Mouse (Mus musculus): Measurements from ENCODE around the gene Ctxn2. TPM values are rescaled to one million over a fixed set of nuclear protein-coding genes. Genes with fewer than 3 reads are reported as not detected.
A peak's percentile ranks its signal among the peaks of the same experiment; 100 is the strongest.
"Not testable (repeated sequence)": the region's sequence is repeated elsewhere in the genome, so short reads cannot be mapped to it uniquely, and the experiment has no call there.

Ctxn2 gene
- not detected for total RNA-seq (2021)
- long read RNA-seq, experiment 1 = 0 reads
- long read RNA-seq, experiment 2 = 0 reads

DNA sequence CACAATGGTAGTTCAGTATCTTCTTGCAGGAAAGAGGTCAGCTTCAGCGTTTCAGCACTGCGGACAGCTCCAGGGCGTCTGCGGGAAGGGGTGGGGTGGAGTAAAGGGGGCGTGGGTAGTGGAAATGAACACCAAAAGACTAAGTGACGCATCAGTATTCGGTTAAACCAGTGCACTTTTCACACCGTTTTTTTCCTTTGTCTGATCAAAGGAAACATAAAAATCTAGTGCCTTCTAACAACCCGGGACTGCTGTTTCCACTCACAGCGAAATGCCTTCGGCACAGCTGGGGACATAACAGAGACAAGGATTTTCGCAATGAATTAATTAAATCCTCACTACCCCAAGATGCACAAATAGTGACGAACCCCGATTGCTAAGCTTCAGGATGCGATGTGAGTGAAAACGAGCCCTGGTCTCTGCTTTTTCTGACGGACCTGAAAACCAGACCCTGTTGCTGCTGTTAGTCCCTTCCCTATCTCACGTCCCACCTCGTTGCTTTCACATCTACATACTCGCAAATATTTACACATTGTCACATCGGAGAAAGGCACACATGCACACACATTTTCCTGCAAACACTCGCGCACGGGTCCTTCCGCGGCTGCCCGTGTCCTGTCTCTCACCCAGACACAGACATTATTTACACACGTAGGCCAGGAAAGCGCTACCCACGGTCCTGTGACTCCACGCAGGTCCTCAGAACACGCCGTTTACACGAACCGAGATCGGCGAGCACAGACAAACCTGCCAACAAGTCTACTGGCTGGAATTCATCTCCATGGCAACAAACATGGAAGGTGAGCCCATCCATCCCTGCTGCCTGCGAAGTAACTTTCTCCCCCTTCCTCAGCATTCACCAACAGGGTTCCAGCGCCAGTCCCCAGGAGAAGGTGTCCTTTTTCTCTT lies at the start of gene Ctxn2:
Gene Ctxn2, plus strand, starts transcription at position 790 of the 909 bp plus-strand sequence.
- peak; percentile 45 to 78 for DNase-seq

DNA sequence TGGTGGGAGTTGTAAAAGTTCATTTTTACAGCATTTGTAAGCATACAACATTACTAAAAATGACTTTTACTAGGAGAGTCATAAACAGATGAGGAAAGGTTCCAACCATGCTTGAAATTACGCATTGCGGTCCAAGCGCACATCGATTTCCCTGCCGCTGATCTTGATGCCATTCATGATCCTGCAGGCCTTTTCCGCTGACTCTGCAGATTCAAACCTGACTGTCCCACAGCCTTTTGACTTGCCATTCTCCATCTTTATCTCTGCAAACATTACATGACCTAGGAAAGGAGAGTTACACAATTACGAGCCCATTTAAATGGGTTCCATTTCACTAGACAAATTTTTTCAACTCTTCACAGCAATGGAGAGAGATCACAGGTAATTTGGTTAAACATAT lies 47.7 kb upstream of the Ctxn2 start:
- DNase-seq = no peak

DNA sequence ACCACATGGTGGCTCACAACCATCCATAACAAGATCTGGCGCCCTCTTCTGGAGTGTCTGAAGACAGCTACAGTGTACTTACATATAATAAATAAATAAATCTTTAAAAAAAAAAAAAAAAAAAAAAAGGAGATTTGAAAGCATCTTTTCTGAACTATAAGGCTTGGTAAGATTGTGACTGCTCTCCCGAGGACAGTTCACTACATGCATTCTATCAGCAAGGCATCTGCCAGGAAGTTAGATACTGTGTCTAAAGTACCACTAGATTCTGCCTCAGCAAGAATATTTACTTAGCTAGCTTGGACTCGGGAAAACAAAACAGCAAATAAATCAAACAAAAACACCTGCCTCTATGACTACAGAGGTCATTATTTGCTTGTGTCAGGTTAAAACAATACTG lies 44.4 kb upstream of the Ctxn2 start:
- not testable (repeated sequence) for DNase-seq

DNA sequence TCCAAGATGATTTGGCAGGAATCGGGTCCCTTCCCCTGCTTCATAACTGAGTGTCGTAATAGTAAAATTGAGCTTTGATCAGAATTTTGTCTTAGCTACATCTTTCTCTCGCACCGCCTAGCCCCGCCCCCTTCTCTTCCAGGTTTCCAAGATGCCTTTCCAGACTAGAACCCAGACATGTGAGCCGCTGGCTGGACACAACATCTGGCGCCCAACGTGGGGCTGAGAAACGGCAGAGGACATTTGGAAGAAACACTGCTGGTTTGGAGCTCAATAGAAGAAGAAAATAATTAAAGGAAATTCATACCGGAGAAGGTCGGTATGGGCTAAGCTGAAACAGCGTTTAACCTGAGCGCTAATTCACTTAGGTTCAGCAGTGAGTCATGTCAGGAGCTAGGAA lies 32.0 kb upstream of the Ctxn2 start:
- DNase-seq = not testable (repeated sequence)

DNA sequence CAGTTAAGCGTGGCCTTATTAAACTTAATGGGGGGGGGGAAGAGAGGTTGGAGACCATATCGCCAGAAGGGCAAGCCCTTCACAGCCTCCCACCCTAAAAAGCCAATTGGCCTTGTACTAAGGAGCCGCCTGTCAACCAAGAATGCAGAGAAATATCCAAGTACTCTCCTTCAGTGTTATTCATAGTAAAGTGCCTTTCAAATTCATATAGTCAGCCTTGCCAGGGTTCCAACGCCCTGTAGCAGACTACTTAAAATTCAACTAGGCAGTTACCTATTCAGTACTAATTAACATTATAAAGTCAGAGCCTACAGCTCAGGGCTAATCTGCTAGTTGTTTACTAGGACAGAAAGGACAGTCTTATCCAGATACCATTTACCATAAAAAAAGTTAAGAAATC lies 30.0 kb upstream of the Ctxn2 start:
- DNase-seq = not testable (repeated sequence)

DNA sequence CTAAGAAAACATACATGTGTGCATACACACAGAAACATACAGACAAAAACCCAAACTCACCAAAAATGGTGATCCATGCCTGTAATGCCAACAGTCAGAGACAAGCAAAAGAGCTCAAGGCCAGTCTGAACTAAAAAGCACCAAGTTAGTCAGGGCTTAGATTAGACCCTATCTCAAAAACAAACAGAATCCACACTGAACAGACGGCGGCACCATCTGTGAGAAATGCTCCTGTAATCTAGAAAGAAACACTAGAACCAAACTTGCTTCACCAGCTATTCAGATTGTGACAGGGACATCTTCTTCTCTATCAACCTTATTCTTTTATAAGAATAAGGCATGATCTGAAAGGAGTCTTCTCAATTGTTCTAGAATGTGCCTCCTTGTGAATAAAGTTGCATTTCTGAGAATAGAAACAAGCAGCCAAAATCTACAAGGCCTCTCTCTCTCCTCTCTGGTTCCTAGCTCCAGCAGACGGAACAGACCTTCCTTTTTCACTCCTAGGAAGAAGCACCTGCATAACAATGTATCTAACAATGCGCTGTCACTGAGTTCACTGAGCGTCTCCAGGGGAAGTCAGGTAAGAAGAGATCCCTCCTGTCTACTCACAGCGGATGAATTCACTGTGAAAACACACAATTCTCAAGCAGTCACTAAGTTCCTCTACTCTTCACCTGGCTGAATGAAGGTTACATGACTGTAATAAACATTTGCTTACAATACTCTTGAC lies 16.9 kb upstream of the Ctxn2 start:
- no peak for DNase-seq

DNA sequence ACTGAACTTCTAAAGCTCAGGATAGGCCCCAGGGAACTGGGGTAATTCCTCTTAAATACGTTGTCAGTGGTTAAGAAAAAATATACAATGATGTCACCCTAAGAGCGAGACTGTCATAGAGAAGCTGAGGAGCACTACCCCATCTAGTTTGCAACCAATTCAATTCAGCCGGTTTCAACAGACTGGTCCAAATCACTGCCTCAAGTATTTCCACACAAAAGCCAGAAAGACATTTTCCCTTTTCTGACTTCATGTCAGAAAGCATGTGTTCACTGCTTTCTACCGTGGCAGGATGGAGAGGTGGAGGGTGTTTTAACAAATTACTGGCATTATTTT lies 14.2 kb upstream of the Ctxn2 start:
- peak in 1 of 2 experiments; percentile 11 for DNase-seq

DNA sequence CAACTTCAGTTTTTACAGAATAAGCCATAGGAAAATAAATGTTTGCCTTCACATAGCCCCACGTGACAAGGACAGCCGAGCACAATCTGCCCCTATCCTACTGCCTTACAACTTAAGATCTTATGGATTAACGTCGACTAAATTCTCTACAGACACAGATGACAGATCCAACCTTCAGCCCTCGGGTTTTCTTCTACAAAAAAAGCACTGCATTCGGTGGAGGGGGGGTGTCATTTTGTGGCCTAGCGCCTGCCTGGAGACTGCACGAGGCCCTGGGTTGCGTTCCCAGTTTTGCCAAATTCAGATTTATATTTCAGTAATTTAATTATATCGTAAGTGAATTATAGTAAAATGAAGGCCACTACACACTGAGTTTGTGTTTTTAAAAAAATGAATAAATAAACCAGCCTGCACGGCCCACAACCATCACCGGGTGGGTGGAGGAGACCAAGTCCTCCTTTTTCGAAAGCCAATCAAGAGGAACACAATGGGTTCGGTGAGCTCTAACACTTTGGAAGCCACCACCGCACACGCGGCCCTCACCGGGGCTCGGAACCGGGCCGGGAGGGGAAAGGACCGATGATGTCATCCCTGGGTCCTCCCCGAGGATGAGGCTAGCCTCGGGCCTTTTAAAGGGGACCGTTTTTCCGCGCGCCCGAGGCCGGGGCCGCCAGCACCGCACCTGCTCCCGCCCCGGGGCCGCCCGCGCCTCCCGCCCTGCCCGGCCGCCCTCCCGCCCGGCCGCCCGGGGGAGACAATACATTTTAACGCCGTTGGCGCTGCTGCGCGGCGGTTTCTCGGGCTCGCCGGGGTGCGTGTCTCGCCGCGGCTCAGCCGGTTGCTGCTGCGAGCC lies 13.6 kb upstream of the Ctxn2 start:
- peak; percentile 68 for DNase-seq

DNA sequence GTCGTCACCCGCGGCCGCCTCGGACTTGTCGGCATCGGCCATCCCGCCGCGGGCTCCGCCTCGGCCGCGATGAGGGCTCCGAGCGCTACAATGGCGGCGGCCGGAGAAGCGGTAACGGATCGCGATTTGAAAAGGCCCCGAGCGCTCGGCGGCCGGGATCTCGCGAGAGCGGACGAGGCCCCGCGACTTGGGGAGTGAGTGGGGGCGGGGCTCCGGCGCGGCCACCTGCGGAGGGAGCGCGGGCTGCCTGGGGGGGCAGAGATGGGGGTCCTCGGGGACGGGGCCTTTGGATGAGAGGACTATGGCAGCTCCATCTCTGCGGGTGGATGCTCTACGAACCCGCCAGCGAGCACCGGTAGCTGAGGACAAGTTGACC lies 13.0 kb upstream of the Ctxn2 start, which contains the start of gene Myef2:
Gene Myef2, minus strand, starts transcription at position 185 of the 376 bp plus-strand sequence.
- DNase-seq = peak; percentile 82 to 83

DNA sequence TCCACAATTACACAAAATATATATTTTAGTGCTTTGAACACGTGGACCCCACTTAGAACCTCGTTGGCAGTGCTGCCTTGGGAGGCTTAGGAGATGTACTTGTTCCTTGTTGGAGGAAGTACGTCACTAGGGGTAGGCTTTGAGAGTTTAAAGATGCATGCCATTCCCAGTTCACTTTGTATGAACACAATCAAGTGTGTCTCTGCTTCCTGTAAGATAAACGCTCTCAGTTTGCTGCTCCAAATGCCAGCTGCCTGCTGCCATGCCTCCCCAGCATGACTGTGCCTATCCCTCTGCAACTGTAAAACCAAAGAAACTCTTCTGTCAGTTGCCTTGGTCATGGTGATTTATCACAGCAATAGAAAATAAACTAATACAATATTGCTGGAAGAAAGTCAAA lies 10.7 kb upstream of the Ctxn2 start:
- no peak for DNase-seq

DNA sequence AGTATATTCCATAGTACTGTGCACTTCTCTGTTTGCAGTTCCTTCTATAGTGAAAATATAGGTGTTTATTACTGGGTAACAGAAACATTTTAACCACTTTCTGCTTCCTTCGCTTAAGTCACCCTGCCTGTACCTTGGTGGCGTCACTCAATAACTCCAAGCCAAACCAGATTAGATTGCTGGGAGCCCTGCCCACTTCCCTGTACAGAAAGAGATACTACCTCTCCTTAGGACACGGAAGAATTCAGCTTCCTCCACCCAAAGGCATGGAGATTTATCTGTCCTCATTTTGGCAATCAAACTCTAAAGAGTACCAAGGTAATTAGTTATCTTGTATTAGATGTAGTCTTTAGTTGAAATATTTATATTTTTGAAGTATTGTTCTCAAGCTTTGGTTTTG lies 9.7 kb upstream of the Ctxn2 start:
- DNase-seq = no peak

DNA sequence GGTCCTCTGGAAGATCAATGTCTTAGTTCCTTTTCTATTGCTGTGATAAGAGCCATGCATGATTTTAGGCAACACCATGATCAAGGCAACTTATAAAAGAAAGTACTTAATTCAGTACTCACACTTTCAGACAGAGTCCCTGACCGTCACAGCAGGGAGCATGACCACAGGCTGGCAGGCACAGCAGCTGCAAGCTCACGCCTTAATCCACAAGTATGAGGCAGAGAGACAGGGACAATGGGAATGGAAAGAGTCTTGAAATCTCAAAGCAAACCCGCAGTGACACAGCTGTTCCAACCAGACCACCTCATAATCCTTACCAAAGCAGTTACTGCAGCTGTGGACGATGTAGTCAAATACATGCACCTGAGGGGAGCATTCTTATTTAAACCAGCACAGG lies 2.4 kb upstream of the Ctxn2 start:
- no peak for DNase-seq

DNA sequence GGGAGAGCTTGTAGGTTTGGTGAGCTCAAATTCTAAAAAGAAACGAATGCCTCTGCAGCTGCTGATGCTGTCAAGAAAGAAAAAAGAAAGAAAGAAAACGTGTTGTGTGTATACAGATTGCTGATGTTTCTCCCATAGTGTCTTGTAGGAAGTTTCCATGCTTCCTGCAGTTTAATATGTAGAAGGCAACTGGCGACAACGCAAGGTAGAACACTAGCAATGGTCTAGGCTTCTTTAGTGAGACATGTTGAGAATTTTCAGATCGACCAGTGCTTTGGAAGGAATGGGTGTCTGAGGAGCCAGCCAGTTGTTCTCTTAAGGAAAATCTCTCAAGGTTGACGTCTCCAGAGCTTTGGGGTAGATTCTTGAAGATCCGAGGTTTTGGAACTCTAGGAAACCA lies 354 bp downstream of the Ctxn2 start:
- no peak for DNase-seq

DNA sequence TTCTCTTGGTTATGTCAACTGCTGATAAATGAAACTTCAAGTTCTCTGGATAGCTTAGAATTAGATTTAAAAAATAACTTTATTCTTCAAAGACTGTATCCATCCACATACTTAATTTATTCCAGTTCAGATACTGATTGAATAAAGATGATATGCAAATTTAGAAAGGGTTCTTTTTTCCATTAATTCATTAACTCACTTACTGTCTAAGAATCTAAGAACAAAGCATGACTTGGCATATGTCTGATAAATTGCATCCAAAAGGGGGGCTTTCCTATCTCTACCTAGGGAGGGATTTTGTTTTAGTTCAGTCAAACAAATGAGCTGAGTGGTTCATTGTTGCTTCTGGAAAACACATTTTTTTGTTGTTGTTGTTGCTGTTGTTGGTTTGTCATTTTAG lies 5.8 kb downstream of the Ctxn2 start:
- no peak for DNase-seq

DNA sequence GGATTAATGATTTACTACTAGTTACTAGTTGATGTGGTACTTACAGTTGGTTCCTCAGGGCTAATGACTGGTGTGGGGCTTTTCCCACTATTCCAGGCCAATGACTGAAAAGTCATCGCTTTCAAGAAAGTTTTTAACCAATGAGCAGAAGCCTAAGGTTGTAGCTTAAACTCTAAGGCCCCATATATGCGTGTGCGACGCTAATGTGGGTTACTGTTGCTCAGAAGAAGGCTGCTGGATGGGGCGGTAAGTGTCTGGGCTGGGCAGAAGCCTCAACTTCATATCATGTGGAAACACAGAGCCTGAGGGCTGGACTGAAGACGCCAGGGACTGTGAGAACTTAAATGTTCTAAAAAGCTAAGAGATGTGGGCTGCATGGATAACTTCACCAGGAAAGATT lies 15.9 kb downstream of the Ctxn2 start, which contains the start of gene Slc12a1:
Gene Slc12a1, plus strand, starts transcription at position 118 of the 400 bp plus-strand sequence.
- DNase-seq = no peak

DNA sequence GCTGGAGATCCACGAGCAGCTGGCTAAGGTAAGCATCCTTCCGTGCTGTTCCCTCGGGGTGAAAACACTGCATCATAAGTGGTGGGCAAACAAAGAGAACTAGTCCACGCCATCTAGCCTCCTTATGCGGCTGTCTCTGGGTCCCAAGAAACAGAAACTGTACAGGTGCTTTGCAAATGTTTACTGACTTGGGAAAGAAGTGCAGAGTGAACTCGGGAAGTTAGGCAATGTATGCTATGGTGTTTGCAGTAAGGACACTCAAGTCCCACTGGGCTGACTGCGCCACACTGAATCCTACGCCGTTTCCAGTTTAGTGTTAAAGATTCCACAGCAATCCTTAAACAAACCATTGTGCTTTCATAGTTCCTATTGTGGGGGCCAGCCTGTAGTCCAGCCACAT lies 17.8 kb downstream of the Ctxn2 start:
- DNase-seq = no peak

DNA sequence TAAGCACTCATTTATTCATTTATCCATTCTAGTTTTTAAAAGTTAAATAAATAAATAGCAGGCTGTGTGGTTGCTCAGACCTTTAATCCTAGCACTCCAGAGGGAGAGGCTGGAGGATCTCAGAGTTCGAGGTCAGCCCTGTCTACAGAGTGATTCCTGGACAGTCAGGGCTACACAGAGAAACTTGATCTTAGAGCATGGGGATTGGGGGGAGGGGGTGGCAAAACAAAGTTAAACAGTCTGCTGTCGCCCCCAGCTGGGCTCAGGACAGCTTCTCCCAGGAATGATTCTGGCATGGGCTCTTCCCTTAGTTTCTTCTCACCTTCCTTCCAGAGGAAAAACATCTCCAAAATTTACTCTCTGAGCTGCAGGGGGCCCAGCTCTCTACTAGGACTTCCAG lies 19.0 kb downstream of the Ctxn2 start:
- no peak for DNase-seq

DNA sequence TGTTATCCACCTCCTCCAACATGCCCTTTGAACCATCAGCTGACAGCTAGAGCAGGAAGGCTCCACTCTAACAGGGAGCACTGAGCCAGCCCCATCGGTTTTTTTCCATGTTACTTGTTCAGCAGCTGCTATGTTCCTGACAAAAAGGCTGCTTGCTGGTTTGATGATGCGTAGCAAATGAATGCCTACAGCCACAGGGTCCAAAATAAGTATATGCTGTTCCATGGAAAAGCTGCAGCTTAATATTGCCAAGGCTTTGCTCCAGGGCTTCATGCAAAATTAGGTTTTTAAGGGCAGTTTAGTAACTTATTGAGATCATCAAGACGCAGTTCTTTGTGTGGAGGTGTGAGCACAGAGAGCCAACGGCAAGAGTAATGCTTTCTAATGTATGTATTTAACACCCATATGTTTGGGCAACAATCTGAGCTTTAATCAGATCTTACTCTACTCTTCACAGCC lies 25.5 kb downstream of the Ctxn2 start:
- no peak for DNase-seq

DNA sequence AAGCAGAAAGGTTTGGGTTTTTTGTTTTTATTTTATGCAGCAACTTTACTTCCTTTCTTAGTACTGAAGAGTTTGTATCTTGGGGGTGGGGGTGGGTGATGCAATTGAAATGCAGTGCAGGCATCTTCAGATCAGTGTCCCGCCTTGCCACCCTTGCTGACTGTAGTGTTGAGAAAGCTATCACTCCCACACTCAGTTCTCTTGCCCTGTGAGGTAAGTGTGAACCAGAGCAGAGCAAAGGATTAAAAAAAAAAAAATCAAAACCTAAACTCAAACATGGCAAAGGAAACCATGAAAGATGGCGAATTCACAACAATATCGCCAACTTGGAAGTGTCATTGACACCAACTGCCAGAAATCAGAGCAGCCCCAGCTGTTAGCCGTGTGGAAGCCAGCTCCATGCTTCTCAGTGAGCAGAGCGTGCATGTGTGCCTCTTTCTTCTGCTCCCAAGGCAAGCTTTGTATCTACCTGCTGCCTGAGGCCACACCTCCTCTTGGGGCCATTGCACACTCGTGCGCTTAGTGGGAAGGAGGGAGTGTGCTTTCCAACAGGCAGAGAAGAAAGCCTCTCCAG lies 41.8 kb downstream of the Ctxn2 start:
- peak in 1 of 2 experiments; percentile 6 for DNase-seq

DNA sequence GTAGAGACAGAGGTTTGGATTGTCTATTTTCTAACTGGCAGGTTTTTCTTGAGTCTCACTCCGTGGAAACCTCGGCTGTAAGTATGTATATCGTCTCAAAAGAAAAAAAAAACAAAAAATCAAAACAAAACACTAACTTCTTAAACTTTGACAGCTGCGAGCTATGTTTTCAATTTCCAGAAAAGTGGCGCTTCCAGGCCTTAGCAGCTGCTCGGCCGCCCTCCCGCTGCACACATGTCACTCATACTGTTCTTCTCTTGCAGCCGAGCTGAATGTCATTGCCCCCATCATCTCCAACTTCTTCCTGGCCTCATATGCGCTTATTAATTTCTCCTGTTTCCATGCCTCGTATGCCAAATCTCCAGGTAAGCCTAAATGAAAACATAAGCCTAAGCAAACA lies 51.4 kb downstream of the Ctxn2 start:
- DNase-seq = no peak

DNA sequence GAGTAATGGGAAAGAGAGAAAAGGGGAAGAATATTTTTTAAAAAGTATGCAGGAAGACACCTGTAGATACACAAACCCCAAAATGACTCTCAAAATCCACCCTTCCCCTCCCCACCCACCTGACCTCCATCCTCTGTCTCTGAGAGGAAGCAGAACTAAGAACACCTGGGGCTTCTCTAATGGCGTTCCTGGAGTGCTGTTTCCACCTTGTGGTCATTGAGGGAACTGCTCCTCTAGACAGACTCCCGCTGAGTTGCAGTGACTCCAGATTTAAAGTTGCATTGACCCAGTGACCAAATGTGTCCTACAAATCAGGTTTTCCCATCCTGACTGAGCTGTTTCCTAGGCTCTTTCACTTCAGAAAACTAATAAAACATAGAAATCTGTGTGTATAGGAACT lies 52.7 kb downstream of the Ctxn2 start:
- DNase-seq = peak; percentile 32 to 72

DNA sequence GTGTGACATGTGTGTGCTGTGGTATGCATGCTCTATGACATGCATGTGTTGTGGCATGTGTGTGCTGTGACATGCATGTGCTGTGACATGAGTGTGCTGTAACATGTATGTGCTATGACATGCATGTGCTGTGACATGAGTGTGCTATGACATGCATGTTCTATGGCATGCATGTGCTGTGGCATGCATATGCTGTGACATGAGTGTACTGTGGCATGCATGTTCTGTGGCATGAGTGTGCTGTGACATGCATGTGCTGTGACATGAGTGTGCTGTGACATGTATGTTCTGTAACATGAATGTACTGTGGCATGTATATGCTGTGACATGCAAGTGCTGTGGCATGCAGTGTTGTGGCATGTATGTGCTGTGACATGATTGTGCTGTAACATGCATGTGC lies 56.4 kb downstream of the Ctxn2 start:
- DNase-seq = no peak

Data from heart, adult 18-20 months (tissue).